Mouse (Mus musculus) liver, postnatal 0 days (tissue): ENCODE measurements around the gene Ulk2. TPM values are rescaled to one million over a fixed set of nuclear protein-coding genes. Genes with fewer than 3 reads are reported as not detected.

ENCODE experiments used
- ATAC-seq: fragments of 200-750 bp; cut with Nextera tagmentation; 2 replicates; pipeline ENCODE4 v1.8.0; 2017; ENCODE audit warnings: mild to moderate bottlenecking, moderate library complexity
- DNase-seq: peaks from one replicate; pipeline ENCODE4 v3.0.0-alpha.2; 2016
- H3K27ac ChIP-seq: fragments of 300-500 bp; sonication (generic); 2 replicates; pipeline ENCODE4 v1.5.1; 2014; ENCODE audit warnings: antibody characterized with exemption, moderate library complexity, mild to moderate bottlenecking, low read depth
- H3K27me3 ChIP-seq: fragments of 300-500 bp; sonication (generic); 2 replicates; pipeline ENCODE4 v1.6.1; 2014; ENCODE audit warnings: low read length, control low read depth, mixed read lengths; ENCODE audit not compliant: insufficient read depth
- H3K36me3 ChIP-seq: fragments of 300-500 bp; sonication (generic); replicated peaks from 2 replicates; pipeline ENCODE4 v1.6.1; 2014; ENCODE audit warnings: mild to moderate bottlenecking, control low read depth, low read length, moderate library complexity, mixed read lengths; ENCODE audit not compliant: insufficient read depth
- H3K4me1 ChIP-seq: fragments of 300-500 bp; sonication (generic); 2 replicates; pipeline ENCODE4 v1.6.1; 2014; ENCODE audit warnings: antibody characterized with exemption, mild to moderate bottlenecking, control low read depth; ENCODE audit not compliant: insufficient read depth
- H3K4me2 ChIP-seq: fragments of 300-500 bp; sonication (generic); 2 replicates; pipeline ENCODE4 v1.6.1; 2014; ENCODE audit warnings: low read depth, mild to moderate bottlenecking, low read length, moderate library complexity, mixed read lengths
- H3K4me3 ChIP-seq: fragments of 300-500 bp; sonication (generic); 2 replicates; pipeline ENCODE4 v1.5.1; 2014; ENCODE audit warnings: low read depth, low read length
- H3K9ac ChIP-seq: fragments of 300-500 bp; sonication (generic); replicated peaks from 2 replicates; pipeline ENCODE4 v1.6.1; 2014; ENCODE audit warnings: mild to moderate bottlenecking, moderate library complexity
- H3K9me3 ChIP-seq: fragments of 300-500 bp; sonication (generic); 2 replicates; pipeline ENCODE4 v1.6.1; 2016; ENCODE audit warnings: mild to moderate bottlenecking, control low read depth, low read length, mixed read lengths
- CTCF ChIP-seq: sonication (generic); IDR thresholded peaks from 2 replicates; pipeline ENCODE4 v1.5.1; 2016; ENCODE audit warnings: antibody characterized with exemption, low read depth
- EP300 ChIP-seq: IDR thresholded peaks from 2 replicates; pipeline ENCODE4 v1.6.1; 2016; ENCODE audit warnings: antibody characterized with exemption, low read depth, mild to moderate bottlenecking
- WGBS: fragments of 180-500 bp; shearing (Covaris S2); extraction: QIAGEN DNeasy Blood & Tissue Kit; methylation state at CpG from one replicate; pipeline ENCODE4 v1.1.7; 2014; ENCODE audit not compliant: insufficient replicate concordance; 5-methylcytosine and 5-hydroxymethylcytosine counted together
- polyA plus RNA-seq: library from polyadenylated mRNA; unstranded; fragments of >200 nt; fragmentation: Nextera tagmentation; extraction: Ambion mirVana; gene quantifications from 2 replicates; pipeline ENCODE4 v1.2.1, GENCODE M21; 2015

Gene Ulk2
- 4.8 and 4.9 TPM in 2 replicates for polyA plus RNA-seq

DNA sequence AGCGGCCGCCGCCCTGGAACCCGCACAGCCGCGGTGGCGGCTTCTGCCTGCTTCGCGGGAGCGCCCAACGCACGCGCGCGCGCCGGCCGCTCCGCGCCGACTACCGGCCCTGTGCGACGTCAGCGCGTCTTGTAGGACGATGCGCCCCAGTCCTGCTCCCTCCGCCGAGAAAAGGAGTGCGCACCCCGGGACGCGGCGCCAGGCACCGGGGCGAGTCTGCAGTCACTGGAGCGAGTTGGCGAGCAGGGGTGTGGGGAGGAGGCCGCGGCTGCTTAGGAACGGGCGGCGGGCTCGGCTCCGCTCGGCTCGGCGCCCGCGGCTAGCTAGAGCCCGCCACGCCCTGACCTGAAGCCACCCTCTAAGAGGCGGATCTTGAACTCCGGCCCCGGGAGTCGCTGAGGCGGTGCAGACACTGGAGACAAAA lies at the start of gene Ulk2:
Ulk2 (minus strand) TSS at position 86 of the 424 bp plus-strand sequence.
- Histone ChIP-seq H3K4me1 (peaks cover 12% of the 10 kb centered on the region), H3K9me3 (no peaks in the 10 kb centered on the region), H3K27me3 (no peaks in the 10 kb centered on the region), H3K27ac (peak within 1 kb of the TSS; percentile 94), H3K4me2 (peak within 1 kb of the TSS; percentile 88), H3K36me3 (no peaks in the 10 kb centered on the region; the same call in 1 of the 2 replicates), H3K4me3 (peak within 1 kb of the TSS; percentile 94), H3K9ac (peak within 1 kb of the TSS; percentile 94)
- DNase-seq (peak; percentile 88), ATAC-seq (peak; percentile 83)
- no peak for TF ChIP-seq EP300
- TF ChIP-seq CTCF = no peak
- WGBS = 0% methylated on average over 54 of the region's 58 CpGs

DNA sequence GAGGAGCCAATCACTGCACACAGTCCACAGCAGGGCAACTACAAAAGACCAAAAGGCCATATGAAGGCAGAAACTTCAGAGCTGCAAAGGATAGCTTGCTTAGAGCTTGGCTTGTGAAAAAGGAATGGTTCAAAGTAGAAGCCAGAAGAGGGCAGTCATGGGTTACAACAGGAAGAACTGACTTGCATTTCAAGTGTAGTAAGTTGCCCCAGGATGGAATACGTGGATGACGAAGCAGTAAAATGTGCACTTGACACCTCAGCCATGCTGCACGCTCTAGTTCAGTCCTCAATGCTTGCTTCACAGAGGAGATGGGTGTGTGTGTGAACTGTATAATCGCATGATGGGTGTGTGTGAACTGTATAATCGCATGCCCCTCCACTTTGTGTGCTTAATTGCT lies 27.3 kb upstream of the Ulk2 start:
- H3K4me3 ChIP-seq = no peak overlapping the region
- WGBS = 68% methylated on average over 5 of the region's 5 CpGs
- DNase-seq (no peak), ATAC-seq (no peak)
- H3K4me2 ChIP-seq = no peak overlapping the region
- no peak overlapping the region for H3K9ac ChIP-seq
- TF ChIP-seq CTCF = peak; percentile 48
- no peak for TF ChIP-seq EP300
- no peaks in the 10 kb centered on the region for H3K4me1 ChIP-seq
- no peaks in the 10 kb centered on the region for H3K9me3 ChIP-seq
- H3K36me3 ChIP-seq = peaks cover 52% of the 10 kb centered on the region
- H3K27me3 ChIP-seq = no peaks in the 10 kb centered on the region
- H3K27ac ChIP-seq = no peak overlapping the region

DNA sequence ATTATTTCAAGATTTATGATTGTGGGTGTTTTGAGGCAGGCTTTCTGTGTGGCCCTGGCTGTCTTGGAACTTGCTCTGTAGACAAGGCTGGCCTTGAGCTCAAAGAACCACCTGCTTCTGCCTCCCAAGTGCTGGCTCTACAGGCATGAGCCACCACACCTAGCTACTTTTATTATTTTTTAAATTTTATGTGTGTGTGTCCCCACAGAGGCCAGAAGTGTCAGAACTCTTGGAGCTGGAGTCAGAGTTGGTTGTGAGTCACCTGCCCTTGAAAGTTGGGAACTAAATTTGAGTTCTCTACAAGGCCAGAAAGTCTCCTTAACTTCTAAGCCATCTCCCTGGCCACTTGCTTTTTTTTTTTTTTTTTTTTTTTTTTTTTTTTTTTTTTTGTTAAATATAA lies 25.0 kb upstream of the Ulk2 start:
- no peak overlapping the region for H3K4me2 ChIP-seq
- no peaks in the 10 kb centered on the region for H3K4me1 ChIP-seq
- H3K4me3 ChIP-seq = no peak overlapping the region
- no peaks in the 10 kb centered on the region for H3K27me3 ChIP-seq
- no peak for DNase-seq
- ATAC-seq = no peak
- H3K27ac ChIP-seq = no peak overlapping the region
- peaks cover 62% of the 10 kb centered on the region for H3K36me3 ChIP-seq
- no peaks in the 10 kb centered on the region for H3K9me3 ChIP-seq
- H3K9ac ChIP-seq = no peak overlapping the region
- TF ChIP-seq EP300 (no peak), CTCF (no peak)

DNA sequence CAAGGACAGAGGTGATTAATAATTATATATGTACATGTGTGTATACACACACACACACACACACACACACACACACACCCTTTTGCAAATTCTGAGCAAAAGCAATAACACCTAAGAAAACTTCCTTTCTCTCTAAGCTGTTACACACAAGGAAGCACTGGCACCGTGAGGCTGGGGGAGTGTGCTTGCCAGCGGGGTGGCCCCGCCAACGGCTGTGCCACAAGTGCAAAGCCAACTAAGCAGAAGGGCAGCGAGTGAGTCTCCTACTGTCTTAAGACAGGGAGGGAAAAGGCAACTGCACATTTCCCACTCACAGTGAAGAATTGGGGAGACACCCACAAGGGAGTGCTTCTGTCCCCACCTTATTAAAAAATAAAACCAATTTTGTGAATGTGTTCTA lies 17.0 kb upstream of the Ulk2 start:
- H3K4me2 ChIP-seq = no peak overlapping the region
- peaks cover 63% of the 10 kb centered on the region for H3K36me3 ChIP-seq
- no peak overlapping the region for H3K9ac ChIP-seq
- H3K27me3 ChIP-seq = no peaks in the 10 kb centered on the region
- no peak overlapping the region for H3K27ac ChIP-seq
- TF ChIP-seq EP300 (no peak), CTCF (no peak)
- ATAC-seq = no peak
- no peak for DNase-seq
- H3K4me3 ChIP-seq = no peak overlapping the region
- 92% methylated on average over 5 of the region's 5 CpGs for WGBS
- no peaks in the 10 kb centered on the region for H3K9me3 ChIP-seq
- no peaks in the 10 kb centered on the region for H3K4me1 ChIP-seq

DNA sequence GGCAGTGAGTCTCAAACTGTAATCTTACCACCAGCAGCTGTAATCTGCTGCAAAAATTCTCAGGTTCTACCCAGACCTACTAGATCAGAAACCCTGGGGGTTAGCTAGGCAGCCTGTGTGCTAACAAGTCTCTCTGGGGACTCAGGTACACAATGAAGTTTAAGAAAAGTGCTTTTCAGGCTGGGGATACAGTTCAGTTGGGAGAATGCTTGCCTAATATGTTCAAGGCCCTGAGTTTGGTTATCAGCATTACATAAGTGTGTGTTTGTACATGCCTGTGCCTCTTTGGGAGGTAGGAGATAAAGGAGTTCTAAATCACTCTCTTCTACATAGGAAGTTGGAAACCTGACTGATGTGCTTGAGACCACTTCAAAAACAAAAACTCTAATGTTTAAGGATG lies 12.0 kb upstream of the Ulk2 start:
- TF ChIP-seq CTCF (no peak), EP300 (no peak)
- H3K27ac ChIP-seq = no peak overlapping the region

DNA sequence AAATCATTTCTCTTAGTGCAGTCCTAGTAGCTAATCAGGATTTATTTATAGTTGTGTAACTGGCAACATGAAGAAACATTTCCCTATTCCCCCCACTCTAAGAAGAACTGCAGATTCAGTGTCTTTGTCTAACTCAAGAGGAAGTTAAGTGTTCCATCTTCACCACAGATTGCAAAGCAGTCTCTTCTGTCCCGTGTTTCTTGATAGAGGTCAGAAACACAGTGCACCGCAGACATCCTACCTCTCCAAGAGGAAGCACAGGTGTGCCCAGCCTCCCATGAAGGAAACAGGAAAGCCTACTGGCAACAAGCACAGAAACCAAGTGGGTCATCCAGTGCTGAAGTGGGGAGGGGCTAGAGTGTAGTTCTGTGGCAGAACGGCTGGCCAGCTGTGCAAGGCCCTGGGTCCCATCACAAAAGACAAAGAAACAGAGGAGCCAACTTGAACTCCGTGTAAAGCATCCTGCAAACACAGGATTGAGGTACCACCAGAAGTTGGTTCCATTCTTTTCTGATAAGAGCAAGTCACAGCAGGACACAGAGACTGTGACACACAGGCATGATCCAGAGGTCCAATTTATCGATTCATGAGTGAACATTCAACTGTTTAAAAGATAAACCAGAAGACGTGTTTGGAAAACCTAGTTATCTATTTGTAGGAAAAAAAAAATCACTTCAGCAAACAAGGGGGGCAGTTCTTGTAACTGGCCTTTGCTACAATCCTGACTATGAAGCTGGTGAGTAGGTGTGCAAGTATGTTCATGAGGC lies 7.1 kb upstream of the Ulk2 start:
- H3K9me3 ChIP-seq = no peaks in the 10 kb centered on the region
- H3K27ac ChIP-seq = peak overlapping the region; percentile 39; the same call in 1 of the 2 replicates
- no peaks in the 10 kb centered on the region for H3K36me3 ChIP-seq
- peaks cover 10% of the 10 kb centered on the region for H3K4me1 ChIP-seq
- no peak overlapping the region; the same call in 1 of the 2 replicates for H3K9ac ChIP-seq
- H3K4me2 ChIP-seq = no peak overlapping the region; the same call in 1 of the 2 replicates
- no peak overlapping the region for H3K4me3 ChIP-seq
- no peaks in the 10 kb centered on the region for H3K27me3 ChIP-seq
- DNase-seq (no peak), ATAC-seq (peak; percentile 74)
- 36% methylated on average over 6 of the region's 6 CpGs for WGBS
- TF ChIP-seq EP300 = no peak
- TF ChIP-seq CTCF = no peak

More for the DNA sequence above, 12.0 kb upstream of the Ulk2 start:
- no peak overlapping the region for H3K9ac ChIP-seq
- no peak overlapping the region for H3K4me2 ChIP-seq
- H3K36me3 ChIP-seq = peaks cover 19% of the 10 kb centered on the region
- ATAC-seq (no peak), DNase-seq (no peak)
- no peaks in the 10 kb centered on the region for H3K27me3 ChIP-seq
- no peak overlapping the region for H3K4me3 ChIP-seq
- no peaks in the 10 kb centered on the region for H3K9me3 ChIP-seq
- H3K4me1 ChIP-seq = peaks cover 3% of the 10 kb centered on the region
